Mouse (Mus musculus) adrenal gland, adult 18-20 months (tissue): ENCODE results near the gene Tfcp2l1. TPM values are rescaled to one million over a fixed set of nuclear protein-coding genes. Genes with fewer than 3 reads are reported as not detected.

ENCODE experiments used
- DNase-seq, 2 experiments: peaks; one replicate each; pipeline ENCODE4 v3.0.0; 2021 to 2022; ENCODE audit warnings: low spot score in 2 of 2
- total RNA-seq, 2 experiments: library from RNA; stranded (reverse); gene quantifications; 1 replicate in 1 of 2; 2 replicates in 1 of 2; pipeline ENCODE4 v1.2.3; 2021

Gene Tfcp2l1
- total RNA-seq, 2 experiments from 2014 or later = 0.76 to 1.0 TPM

GRCm38 (mm10) chr1:118727075-118727474 is 99.3 kb downstream of the Tfcp2l1 start:
- no peak for DNase-seq

DNA sequence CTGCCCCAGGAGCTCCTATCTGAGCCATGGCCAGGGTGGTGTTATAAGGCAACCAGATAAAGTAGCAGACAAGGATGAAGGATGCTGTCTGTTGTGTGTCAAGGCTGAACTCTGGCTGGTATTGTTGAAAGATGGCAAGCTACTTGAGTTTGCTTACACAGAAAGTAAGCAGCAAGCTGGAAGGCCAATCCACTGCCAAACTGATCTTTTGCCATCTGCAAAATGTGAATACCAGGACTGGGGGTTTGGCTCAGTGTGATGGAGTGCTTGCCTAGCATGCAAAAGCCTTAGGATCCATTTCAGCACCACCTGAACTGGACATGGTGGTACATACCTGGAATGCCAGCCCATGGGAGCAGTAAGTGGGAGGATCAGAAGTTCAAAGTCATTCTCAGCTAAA is 101.1 kb downstream of the Tfcp2l1 start:
- DNase-seq = no peak

Other genes with a start within 250 kb of the Tfcp2l1 start
- 10 to 100 TPM; 35.9 to 36.6 TPM for gene Clasp1, start 238.9 kb upstream of the Tfcp2l1 start, total RNA-seq